Mouse (Mus musculus) gastrocnemius, postnatal 36 days (tissue): ENCODE measurements around the gene Tmem74b. TPM values are rescaled to one million over a fixed set of nuclear protein-coding genes. Genes with fewer than 3 reads are reported as not detected.
A peak's percentile ranks its signal among the peaks of the same experiment; 100 is the strongest.

Experiments
- DNase-seq, 2 experiments: peaks; one replicate each; pipeline ENCODE4 v3.0.0; 2022
- intact Hi-C: fragments of 180-260 bp; cut with DNase I; formaldehyde crosslinking; loops from one replicate; pipeline ENCODE4 v1.15.1; 2025
- long read RNA-seq, 2 experiments: library from polyadenylated mRNA; stranded (forward); transcript quantifications; one replicate each; pipeline ENCODE4 v2.0.0; 2021
- total RNA-seq, 2 experiments: library from RNA; stranded (reverse); gene quantifications; 2 replicates each; pipeline ENCODE4 v1.2.3; 2021

The Tmem74b gene
- 1 to 10 TPM in 1 of 2 experiments, under 1 TPM in 1; 0.42 to 1.3 TPM for total RNA-seq
- long read RNA-seq, experiment 1, partial matches to known transcripts = 0 of 1 reads
- long read RNA-seq, experiment 1, other reads (novel, unspliced or antisense) = 0 of 1 reads
- long read RNA-seq, experiment 2, partial matches to known transcripts = 1 of 2 reads
- long read RNA-seq, experiment 2, other reads (novel, unspliced or antisense) = 0 of 2 reads

DNA sequence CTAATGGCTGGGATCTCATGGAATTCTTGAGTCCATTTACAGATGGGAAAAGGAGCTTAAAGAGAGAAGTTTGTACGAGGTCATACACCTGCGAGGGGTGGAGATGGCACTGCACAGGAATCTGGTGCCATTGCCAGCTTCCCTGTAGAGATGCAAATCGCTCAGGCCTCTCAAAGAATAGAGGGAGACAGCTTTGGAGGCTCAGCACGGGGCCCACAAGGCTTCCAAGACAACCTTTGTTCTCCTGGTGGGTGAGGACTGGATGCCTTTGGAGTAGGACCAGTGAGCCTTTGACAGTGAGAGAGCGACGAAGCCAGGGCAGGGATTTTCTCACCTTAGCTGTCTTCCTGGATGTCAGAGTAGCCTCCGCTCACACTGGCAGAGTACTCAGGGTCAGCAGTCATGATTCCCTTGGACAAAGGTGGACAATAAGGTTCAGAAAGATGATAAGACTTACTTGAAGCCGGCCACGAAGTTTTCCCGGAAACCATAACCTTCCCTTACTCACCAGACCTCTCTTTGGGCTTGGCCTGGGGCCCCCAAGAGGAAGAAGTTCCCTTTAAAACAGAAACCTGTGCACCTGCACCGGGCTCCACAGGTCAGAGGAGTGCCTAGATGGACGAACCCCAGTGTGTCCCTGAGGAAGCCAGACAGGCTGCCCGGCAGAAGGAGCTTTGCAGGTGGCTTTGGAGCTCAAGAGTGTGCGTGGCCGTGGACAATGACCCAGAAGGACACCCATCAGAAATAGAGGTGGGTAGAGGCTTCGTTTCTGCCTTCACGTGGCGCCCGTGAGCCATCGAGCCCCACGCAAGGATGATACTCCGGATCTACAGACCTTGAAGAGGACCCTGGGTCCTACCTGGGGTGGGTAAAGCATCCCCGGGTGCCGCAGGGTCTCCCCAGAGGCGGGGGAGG, at the start of gene Tmem74b:
Gene Tmem74b, plus strand, starts transcription at position 778 of the 915 bp plus-strand sequence.
- DNase-seq = no peak
- intact Hi-C loops = no loop called here

DNA sequence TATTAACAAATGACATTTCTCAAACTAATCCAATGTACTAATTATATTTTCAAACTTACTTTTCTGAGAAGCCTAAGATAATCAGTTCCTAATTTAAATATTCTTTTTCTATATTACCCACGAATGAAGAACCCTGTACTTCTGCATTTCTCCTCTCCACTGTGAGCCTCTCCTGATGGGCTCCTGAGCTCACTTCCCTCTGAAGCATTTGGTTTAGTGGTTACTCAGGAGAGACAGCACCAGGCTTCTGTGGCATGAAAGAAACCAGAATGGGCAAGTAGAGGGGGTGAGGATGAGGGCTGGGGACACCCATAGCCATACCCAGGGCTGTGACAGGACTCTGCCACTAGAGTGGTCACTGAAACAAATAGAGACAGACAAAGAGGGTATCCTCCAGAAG, 49.8 kb upstream of the Tmem74b start:
- DNase-seq = no peak
- intact Hi-C loops = no loop called here

- intact Hi-C loops = no loop called here
- no peak for DNase-seq
Observed at GRCm38 (mm10) chr2:151668433-151668832, 33.4 kb upstream of the Tmem74b start, which contains the start of gene Rad21l. TSS of gene Rad21l (minus strand) at chr2:151668533.

DNA sequence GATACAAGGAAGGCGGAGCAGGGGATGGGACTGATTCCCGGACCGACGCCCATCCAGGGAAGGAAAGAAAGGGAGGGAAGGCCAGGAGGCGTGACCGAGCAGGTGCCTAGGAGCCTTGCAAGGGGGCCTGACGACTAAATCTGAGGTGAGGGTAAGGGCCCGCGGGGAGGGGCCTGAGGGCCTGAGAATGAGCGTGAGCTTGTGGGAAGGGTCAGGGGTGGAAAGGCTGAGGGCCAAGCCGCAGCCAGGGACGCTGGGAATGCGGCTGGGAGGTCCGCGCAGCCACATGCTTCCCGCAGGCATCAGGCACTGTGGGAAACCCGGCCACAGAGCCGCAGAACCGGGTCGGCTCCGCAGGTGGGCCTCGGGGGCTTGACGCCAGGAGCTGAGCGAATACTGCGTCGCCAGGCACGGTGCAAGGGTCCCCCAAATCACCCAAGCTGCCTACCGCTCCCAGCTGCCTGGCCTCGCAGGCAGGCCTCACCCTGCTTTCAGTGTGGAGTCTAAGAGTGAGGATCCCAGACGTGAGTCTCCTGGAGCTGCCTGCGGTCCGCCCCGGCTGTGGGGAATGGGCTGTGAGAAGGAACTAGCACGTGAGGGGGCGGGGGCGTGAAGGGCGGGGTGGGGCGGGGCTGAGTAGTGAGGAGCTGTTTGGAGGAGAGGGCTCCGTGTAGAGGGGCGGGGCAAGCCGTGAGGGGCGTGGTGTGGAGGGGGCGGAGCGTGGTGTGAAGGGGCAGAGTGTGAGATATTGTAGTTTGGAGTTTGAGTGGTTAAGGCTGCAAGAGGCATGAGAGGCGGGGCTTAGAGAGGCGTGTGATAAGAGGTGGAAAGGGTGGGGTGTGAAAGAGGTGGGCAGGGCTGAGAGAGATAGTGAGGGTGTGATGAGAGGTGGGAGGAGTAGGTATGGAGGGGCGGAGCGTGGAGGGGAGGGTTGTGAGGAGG, 31.5 kb upstream of the Tmem74b start:
- intact Hi-C loops = loop anchor here (10.0 kb wide), 1 partner anchor 175 kb away; the partner anchor contains the start of gene Nsfl1c

DNA sequence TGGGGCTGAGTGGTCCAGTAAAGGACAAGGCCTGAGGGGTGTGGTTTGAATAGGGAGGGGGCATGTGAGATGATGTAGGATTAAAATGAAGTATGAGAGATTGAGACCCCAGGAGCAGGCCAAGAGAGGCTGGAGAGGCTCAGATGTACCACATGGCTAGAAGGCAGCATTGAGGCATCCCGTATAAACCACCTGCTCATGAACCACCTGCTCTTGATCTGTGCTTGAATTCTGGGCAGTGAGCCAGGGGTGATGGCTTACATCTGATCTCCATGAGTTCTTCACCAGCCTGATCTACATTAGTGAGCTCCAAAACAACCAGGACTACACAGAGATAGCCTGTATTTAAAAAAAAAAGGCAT, 30.9 kb upstream of the Tmem74b start:
- DNase-seq = no peak
- intact Hi-C loops = loop anchor here (10.0 kb wide), 1 partner anchor 176 kb away; the partner anchor contains the start of gene Nsfl1c

More for the DNA sequence above, 31.5 kb upstream of the Tmem74b start:
- DNase-seq = no peak

- intact Hi-C loops = loop anchor here (10.0 kb wide), 1 partner anchor 181 kb away; the partner anchor contains the start of gene Nsfl1c
Observed at GRCm38 (mm10) chr2:151676234-151676633, 25.6 kb upstream of the Tmem74b start.

GRCm38 (mm10) chr2:151682357-151682756, 19.5 kb upstream of the Tmem74b start:
- intact Hi-C loops = loop anchor here (5.0 kb wide), 1 partner anchor 100 kb away; no protein-coding TSS in a partner anchor
- DNase-seq = no peak

More at GRCm38 (mm10) chr2:151676234-151676633, 25.6 kb upstream of the Tmem74b start:
- DNase-seq = no peak

DNA sequence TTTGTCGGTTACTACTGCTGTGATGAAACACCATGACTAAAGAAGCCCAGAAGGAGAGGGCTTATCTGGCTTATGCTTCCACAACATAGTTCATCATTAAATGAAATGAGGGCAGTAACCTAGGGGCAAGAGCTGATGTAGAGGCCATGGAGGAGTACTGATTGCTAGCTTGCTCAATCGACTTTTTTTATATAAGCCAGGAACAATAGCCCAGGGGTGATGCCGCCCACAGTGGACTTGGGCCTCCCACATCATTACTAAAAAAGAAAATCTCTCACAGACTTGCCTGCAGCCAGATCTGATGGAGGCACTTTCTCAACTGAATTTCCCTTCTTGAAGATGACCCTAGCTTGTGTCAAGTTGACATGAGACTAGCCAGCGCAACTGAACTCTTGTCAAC, 18.8 kb upstream of the Tmem74b start:
- no peak for DNase-seq
- intact Hi-C loops = loop anchor here (5.0 kb wide), 1 partner anchor 101 kb away; no protein-coding TSS in a partner anchor

- peak in 1 of 2 experiments; percentile 25 for DNase-seq
- intact Hi-C loops = no loop called here
Observed at GRCm38 (mm10) chr2:151702146-151702850, 490 bp downstream of the Tmem74b start.

DNA sequence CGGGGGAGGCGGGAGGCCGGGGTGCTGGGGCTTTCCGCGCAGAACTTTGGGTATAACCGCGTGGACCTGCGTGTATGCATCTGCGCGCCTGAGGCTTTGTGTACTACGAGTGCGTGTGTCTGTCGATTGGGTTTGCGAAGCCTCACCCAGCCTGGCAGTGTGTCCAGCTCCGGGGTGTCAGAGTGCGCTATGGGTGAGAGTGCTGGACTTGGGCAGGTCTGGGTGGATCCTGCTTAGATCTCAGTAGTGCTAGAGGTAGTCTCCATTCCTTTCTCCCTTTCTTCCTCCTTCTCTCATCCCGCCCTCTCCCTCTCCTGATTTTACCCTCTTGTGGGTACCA, 1.0 kb downstream of the Tmem74b start:
- intact Hi-C loops = no loop called here
- DNase-seq = no peak

- intact Hi-C loops = loop anchor here (1.0 kb wide), 1 partner anchor 38 kb away; no protein-coding TSS in a partner anchor
Observed at GRCm38 (mm10) chr2:151712647-151713046, 10.8 kb downstream of the Tmem74b start.

DNA sequence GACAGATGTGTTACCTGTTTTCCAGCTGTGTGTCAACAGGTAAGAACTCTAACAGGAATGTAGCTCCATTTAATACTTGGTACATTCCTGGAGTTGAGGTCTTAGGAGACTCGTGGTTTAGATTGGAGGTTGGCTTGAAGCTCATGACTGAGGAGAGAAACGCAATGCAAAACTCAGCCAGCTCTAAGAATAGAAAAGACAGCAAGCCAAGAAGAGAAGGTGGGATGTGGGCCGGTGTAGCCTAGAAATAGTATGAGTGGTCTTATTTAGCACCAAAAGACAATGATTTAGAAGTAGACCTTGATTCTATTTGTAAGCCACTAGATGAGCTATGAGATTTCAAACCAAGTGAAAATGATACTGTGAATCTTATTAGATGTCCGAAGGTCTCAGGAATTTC, 13.7 kb downstream of the Tmem74b start:
- DNase-seq = no peak
- intact Hi-C loops = no loop called here

More at GRCm38 (mm10) chr2:151712647-151713046, 10.8 kb downstream of the Tmem74b start:
- no peak for DNase-seq

DNA sequence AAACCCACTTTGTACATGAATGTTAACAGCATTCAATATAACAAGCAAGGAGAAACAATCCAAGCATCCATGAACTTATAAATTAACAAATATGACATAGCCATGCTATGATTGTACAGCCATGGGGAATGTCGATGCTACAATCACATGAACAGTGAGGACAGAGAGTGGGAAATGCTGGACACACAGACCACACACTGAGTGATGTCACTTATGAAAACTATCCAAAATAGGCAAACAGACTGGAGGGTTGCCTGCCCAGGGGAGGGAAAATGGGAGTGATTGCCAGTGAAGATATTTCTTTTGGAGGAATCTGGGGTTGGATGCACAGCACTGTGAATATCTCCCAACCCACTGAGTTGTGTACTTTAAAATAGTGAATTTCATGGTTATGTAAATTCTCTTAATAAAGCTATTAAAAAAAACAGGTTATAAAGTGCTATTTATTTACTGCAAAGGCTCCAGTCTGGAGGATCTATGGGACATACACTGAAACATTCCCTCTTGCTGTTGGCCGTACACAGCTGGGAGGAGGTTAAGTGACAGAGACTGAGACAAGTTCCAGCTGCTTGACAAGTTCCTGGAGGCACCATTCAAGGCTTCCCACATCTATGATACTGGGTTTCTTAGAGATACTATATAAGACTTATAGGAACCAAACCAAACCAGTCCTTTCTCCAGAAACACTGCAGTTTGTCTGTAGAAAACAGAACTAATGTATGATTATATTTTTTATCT, 14.7 kb downstream of the Tmem74b start:
- no peak for DNase-seq
- intact Hi-C loops = no loop called here

DNA sequence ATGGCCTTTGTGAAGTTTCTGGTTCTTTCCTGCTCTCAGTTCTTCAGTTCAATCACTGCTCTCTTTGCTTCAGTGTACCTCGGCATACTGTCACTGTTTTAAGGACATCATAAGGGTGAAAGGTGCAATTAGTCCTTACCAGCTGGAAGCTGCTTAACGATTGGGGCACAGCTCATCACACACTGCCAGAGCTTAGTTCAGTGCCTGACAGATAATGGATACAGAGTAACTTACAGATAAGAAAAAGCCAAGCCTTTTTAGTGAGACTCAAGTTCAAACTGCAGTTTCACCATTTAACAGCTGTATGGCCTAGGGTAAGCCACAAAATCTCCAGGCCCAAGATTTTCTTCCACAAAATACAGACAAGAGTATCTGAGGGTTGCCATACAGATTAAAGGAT, 22.3 kb downstream of the Tmem74b start:
- intact Hi-C loops = no loop called here
- no peak for DNase-seq

DNA sequence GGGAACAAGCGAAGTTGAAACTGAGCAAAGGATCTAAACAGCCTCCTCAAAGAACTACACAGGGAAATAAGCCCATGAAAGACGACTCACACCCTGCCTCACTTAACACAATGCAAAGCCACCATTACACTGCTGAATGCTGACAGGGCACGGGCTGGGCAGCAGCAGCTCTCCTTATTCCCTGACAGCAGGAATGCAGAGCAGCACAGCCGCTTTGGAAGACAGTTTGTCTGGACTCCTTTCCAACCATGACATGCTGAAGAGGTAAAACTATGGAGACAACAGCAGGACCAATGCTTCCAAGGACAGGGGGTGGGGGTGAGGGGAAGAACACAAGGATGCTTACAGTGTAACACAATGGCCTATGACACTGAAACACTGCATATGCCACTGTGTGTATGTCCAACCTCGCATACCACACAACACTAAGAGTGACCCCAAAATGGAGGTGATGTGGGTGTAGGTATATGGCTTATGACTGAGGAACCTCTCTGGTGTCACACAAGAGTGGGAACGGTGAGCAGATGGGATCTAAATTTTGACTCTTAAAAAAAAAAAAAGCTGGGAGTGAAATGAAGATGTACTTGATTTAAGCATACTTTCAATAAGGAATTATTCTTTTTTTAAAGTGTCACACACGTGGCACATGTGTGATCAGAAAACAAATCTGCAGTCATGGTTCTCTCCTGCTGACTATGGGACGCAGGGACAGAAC, 31.5 kb downstream of the Tmem74b start:
- intact Hi-C loops = loop anchor here (10.0 kb wide), 1 partner anchor 239 kb away; the partner anchor contains the start of gene Nsfl1c
- no peak for DNase-seq

- intact Hi-C loops = loop anchor here (10.0 kb wide), 1 partner anchor 241 kb away; the partner anchor contains the start of gene Nsfl1c
- DNase-seq = no peak
Observed at GRCm38 (mm10) chr2:151735422-151735821, 33.6 kb downstream of the Tmem74b start.

GRCm38 (mm10) chr2:151738460-151738859, 36.7 kb downstream of the Tmem74b start:
- intact Hi-C loops = loop anchor here (10.0 kb wide), 1 partner anchor 244 kb away; the partner anchor contains the start of gene Nsfl1c
- no peak for DNase-seq

- intact Hi-C loops = loop anchor here (10.0 kb wide), 1 partner anchor 244 kb away; the partner anchor contains the start of gene Nsfl1c
- DNase-seq = no peak
Observed at GRCm38 (mm10) chr2:151739081-151739480, 37.3 kb downstream of the Tmem74b start.
